Mouse (Mus musculus) neutrophil, adult 59 days (primary cell): ENCODE data around the gene Alkbh2. TPM values are rescaled to one million over a fixed set of nuclear protein-coding genes. Genes with fewer than 3 reads are reported as not detected.

ENCODE experiments used
- total RNA-seq, 2 experiments: library from RNA; stranded (reverse); gene quantifications; 1 replicate in 1 of 2; 2 replicates in 1 of 2; pipeline ENCODE4 v1.2.4; 2023

Gene Alkbh2
- 1 to 10 TPM in 1 of 2 experiments, under 1 TPM in 1; 0.95 to 1.3 TPM for total RNA-seq

GRCm38 (mm10) chr5:114127374-114128349 lies at the start of gene Alkbh2:
Gene Alkbh2 (minus strand): TSS chr5:114128218.

GRCm38 (mm10) chr5:114146028-114146888 lies 18.2 kb upstream of the Alkbh2 start, which contains the start of gene Acacb:
Gene Acacb (plus strand): TSS chr5:114146535.

GRCm38 (mm10) chr5:114130211-114130605 lies 2.2 kb upstream of the Alkbh2 start, which contains the start of gene Ung:
Gene Ung (plus strand): TSS chr5:114130386.

GRCm38 (mm10) chr5:114091057-114091807 lies 36.8 kb downstream of the Alkbh2 start, which contains the start of gene Svop:
Gene Svop (minus strand): TSS chr5:114091570.

Other genes with a start within 250 kb of the Alkbh2 start
- 100 to 1,000 TPM in 1 of 2 experiments, 10 to 100 TPM in 1; 94.0 to 108 TPM for gene Coro1c, start 219.5 kb downstream of the Alkbh2 start, total RNA-seq
- 10 to 100 TPM in 1 of 2 experiments, 1 to 10 TPM in 1; 9.9 to 11.7 TPM for gene Ssh1, start 134.3 kb downstream of the Alkbh2 start, total RNA-seq
- not detected for gene Dao, start 124.5 kb downstream of the Alkbh2 start, total RNA-seq
- gene Usp30, start 62.8 kb downstream of the Alkbh2 start, total RNA-seq: 1 to 10 TPM; 8.3 TPM
- gene Svop, start 36.6 kb downstream of the Alkbh2 start, total RNA-seq: not detected
- 1 to 10 TPM; 6.2 to 8.6 TPM for gene Ung, start 2.2 kb upstream of the Alkbh2 start, total RNA-seq
- 1 to 10 TPM; 2.8 to 3.6 TPM for gene Acacb, start 18.3 kb upstream of the Alkbh2 start, total RNA-seq
- gene Foxn4, start 145.6 kb upstream of the Alkbh2 start, total RNA-seq: not detected
- 1 to 10 TPM; 2.6 to 4.7 TPM for gene Myo1h, start 160.9 kb upstream of the Alkbh2 start, total RNA-seq